Mouse (Mus musculus) midbrain, embryonic 11.5 days (tissue): Measurements from ENCODE around the gene Ager. TPM values are rescaled to one million over a fixed set of nuclear protein-coding genes. Genes with fewer than 3 reads are reported as not detected.
A peak's percentile ranks its signal among the peaks of the same experiment; 100 is the strongest.

ENCODE experiments used
- ATAC-seq: fragments of 200-750 bp; cut with Nextera tagmentation; 2 replicates; pipeline ENCODE4 v1.8.0; 2017; ENCODE audit warnings: moderate TSS enrichment, moderate library complexity; ENCODE audit not compliant: low FRiP score
- DNase-seq: peaks from one replicate; pipeline ENCODE4 v3.0.0; 2015; ENCODE audit warnings: low spot score; ENCODE audit errors: missing footprints
- H3K27ac ChIP-seq: fragments of 300-500 bp; sonication (generic); 2 replicates; pipeline ENCODE4 v1.5.1; 2014; ENCODE audit warnings: low read depth, low read length
- H3K27me3 ChIP-seq: fragments of 300-500 bp; sonication (generic); 2 replicates; pipeline ENCODE4 v1.6.1; 2014; ENCODE audit warnings: mild to moderate bottlenecking, low read length, moderate library complexity, mixed read lengths; ENCODE audit not compliant: control insufficient read depth, insufficient read depth
- H3K36me3 ChIP-seq: fragments of 300-500 bp; sonication (generic); 2 replicates; pipeline ENCODE4 v1.6.1; 2014; ENCODE audit warnings: mild to moderate bottlenecking, low read length, moderate library complexity, mixed read lengths; ENCODE audit not compliant: control insufficient read depth, insufficient read depth
- H3K4me1 ChIP-seq: fragments of 300-500 bp; sonication (generic); 2 replicates; pipeline ENCODE4 v1.6.1; 2014; ENCODE audit warnings: low read length; ENCODE audit not compliant: control insufficient read depth, insufficient read depth
- H3K4me2 ChIP-seq: fragments of 300-500 bp; sonication (generic); 2 replicates; pipeline ENCODE4 v1.6.1; 2014; ENCODE audit warnings: mild to moderate bottlenecking, moderate library complexity
- H3K4me3 ChIP-seq: fragments of 300-500 bp; sonication (generic); 2 replicates; pipeline ENCODE4 v1.5.1; 2014; ENCODE audit warnings: low read depth, low read length
- H3K9ac ChIP-seq: fragments of 300-500 bp; sonication (generic); 2 replicates; pipeline ENCODE4 v1.6.1; 2014; ENCODE audit warnings: low read length
- H3K9me3 ChIP-seq: fragments of 300-500 bp; sonication (generic); 2 replicates; pipeline ENCODE4 v1.6.1; 2016; ENCODE audit warnings: low read length; ENCODE audit not compliant: control insufficient read depth
- WGBS: fragments of 180-500 bp; shearing (Covaris S2); extraction: QIAGEN DNeasy Blood & Tissue Kit; methylation state at CpG from one replicate; pipeline ENCODE4 v1.1.7; 2014; 5-methylcytosine and 5-hydroxymethylcytosine counted together
- polyA plus RNA-seq: library from polyadenylated mRNA; unstranded; fragments of >200 nt; fragmentation: Nextera tagmentation; extraction: Ambion mirVana; gene quantifications from 2 replicates; pipeline ENCODE4 v1.2.1, GENCODE M21; 2014

The Ager gene
- polyA plus RNA-seq, 1 experiment from 2014 or later, result 1.6 TPM

- H3K9ac ChIP-seq, result no peak overlapping the region
- no peaks in the 10 kb centered on the region for H3K9me3 ChIP-seq
- H3K27ac ChIP-seq, result no peak overlapping the region
- H3K36me3 ChIP-seq, result no peaks in the 10 kb centered on the region
- DNase-seq (no peak), ATAC-seq (0 out of 2 replicates have a peak, but pooled peaks have one; percentile 35)
- H3K4me3 ChIP-seq, result no peak overlapping the region
- no peak overlapping the region for H3K4me2 ChIP-seq
- WGBS, result 8% methylated on average over 15 of the region's 15 CpGs
- no peaks in the 10 kb centered on the region for H3K4me1 ChIP-seq
- no peaks in the 10 kb centered on the region for H3K27me3 ChIP-seq
These were observed 25.3 kb upstream of the Ager start for GRCm38 (mm10) chr17:34572361-34572760.

- no peak for ATAC-seq
- no peak overlapping the region for H3K4me3 ChIP-seq
- H3K9me3 ChIP-seq, result no peaks in the 10 kb centered on the region
- no peaks in the 10 kb centered on the region for H3K4me1 ChIP-seq
- no peaks in the 10 kb centered on the region for H3K36me3 ChIP-seq
- DNase-seq, result no peak
- H3K4me2 ChIP-seq, result no peak overlapping the region
- WGBS, result 74% methylated on average over 5 of the region's 5 CpGs
- no peak overlapping the region for H3K27ac ChIP-seq
- H3K27me3 ChIP-seq, result no peaks in the 10 kb centered on the region
- H3K9ac ChIP-seq, result no peak overlapping the region
These were observed 21.1 kb upstream of the Ager start for GRCm38 (mm10) chr17:34576577-34576976.

DNA sequence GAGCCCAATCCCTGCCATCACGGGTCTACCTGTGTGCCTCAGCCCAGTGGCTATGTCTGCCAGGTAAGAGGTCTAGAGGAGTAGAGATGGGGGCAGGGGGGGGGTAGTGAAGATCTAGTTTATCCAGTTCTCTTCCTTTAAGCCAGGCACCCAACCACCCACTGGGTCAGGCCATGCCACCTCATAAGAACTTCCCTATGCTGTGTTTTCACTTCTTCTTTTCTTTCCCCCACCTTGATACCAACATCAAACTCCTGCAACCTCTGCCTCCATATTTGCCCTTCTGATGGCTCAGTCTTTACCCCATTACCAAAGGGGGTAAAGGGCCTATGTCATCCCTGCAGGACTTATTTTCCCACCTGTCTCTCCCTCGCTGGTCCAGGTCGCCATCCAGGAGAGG is 19.6 kb upstream of the Ager start:
- Histone ChIP-seq H3K36me3 (no peaks in the 10 kb centered on the region), H3K9ac (no peak overlapping the region), H3K9me3 (no peaks in the 10 kb centered on the region), H3K27ac (no peak overlapping the region), H3K4me1 (no peaks in the 10 kb centered on the region), H3K4me2 (no peak overlapping the region), H3K4me3 (no peak overlapping the region), H3K27me3 (no peaks in the 10 kb centered on the region)
- WGBS, result 86% methylated on average over 3 of the region's 3 CpGs
- DNase-seq, result no peak
- ATAC-seq, result no peak

DNA sequence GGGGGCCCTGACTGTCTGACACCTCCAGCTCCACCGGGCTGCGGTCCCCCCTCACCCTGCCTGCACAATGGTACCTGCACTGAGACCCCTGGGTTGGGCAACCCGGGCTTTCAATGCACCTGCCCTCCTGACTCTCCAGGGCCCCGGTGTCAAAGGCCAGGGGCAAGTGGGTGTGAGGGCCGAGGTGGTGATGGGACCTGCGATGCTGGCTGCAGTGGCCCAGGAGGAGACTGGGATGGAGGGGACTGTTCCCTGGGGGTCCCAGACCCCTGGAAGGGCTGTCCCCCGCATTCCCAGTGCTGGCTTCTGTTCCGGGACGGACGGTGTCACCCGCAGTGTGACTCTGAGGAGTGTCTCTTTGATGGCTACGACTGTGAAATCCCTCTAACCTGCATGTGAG is 15.1 kb upstream of the Ager start:
- ATAC-seq, result no peak
- Histone ChIP-seq H3K4me1 (peaks cover 10% of the 10 kb centered on the region), H3K9me3 (no peaks in the 10 kb centered on the region), H3K9ac (0 out of 2 replicates have a peak overlapping the region, but pooled peaks have one; percentile 33), H3K27ac (no peak overlapping the region), H3K27me3 (no peaks in the 10 kb centered on the region), H3K4me3 (no peak overlapping the region), H3K36me3 (no peaks in the 10 kb centered on the region; the same call in 1 of the 2 replicates), H3K4me2 (no peak overlapping the region)
- no peak for DNase-seq
- 85% methylated on average over 12 of the region's 12 CpGs for WGBS

GRCm38 (mm10) chr17:34583397-34583796 is 14.3 kb upstream of the Ager start:
- 56% methylated on average over 7 of the region's 7 CpGs for WGBS
- Histone ChIP-seq H3K27me3 (no peaks in the 10 kb centered on the region), H3K9me3 (no peaks in the 10 kb centered on the region), H3K36me3 (no peaks in the 10 kb centered on the region; the same call in 1 of the 2 replicates), H3K4me1 (peaks cover 13% of the 10 kb centered on the region), H3K4me3 (no peak overlapping the region), H3K9ac (no peak overlapping the region), H3K27ac (no peak overlapping the region), H3K4me2 (no peak overlapping the region)
- ATAC-seq (no peak), DNase-seq (no peak)

GRCm38 (mm10) chr17:34583819-34584218 is 13.8 kb upstream of the Ager start:
- Histone ChIP-seq H3K9me3 (no peaks in the 10 kb centered on the region), H3K4me2 (no peak overlapping the region), H3K27ac (no peak overlapping the region), H3K4me3 (no peak overlapping the region), H3K4me1 (peaks cover 17% of the 10 kb centered on the region), H3K27me3 (no peaks in the 10 kb centered on the region), H3K9ac (no peak overlapping the region), H3K36me3 (no peaks in the 10 kb centered on the region; the same call in 1 of the 2 replicates)
- DNase-seq, result no peak
- WGBS, result 78% methylated on average over 8 of the region's 8 CpGs
- no peak for ATAC-seq

DNA sequence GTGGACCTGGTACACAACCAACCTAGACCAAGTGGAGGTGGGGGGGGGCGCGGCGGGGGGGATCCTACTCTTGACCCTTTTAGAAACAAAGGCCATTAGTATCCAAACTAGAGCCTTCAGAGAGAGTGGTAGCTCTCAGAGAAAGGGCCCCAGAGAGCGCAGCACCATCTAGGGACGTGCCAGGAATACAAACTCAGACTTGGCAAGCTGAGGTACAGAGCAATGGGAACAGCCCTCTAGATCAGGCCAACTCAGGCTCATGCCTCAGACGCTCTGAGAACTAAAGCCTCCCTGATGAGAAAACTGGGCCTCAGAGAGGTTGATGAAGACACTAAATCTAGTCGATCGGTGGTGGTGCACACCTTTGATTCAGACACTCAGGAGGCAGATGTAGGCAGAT is 12.5 kb upstream of the Ager start:
- no peak for DNase-seq
- ATAC-seq, result no peak
- Histone ChIP-seq H3K4me2 (no peak overlapping the region), H3K4me3 (no peak overlapping the region), H3K36me3 (no peaks in the 10 kb centered on the region; the same call in 1 of the 2 replicates), H3K9me3 (no peaks in the 10 kb centered on the region), H3K4me1 (peaks cover 30% of the 10 kb centered on the region), H3K27me3 (no peaks in the 10 kb centered on the region), H3K9ac (no peak overlapping the region), H3K27ac (no peak overlapping the region)
- WGBS, result 89% methylated on average over 8 of the region's 8 CpGs

GRCm38 (mm10) chr17:34585877-34586771 is 11.5 kb upstream of the Ager start:
- H3K9me3 ChIP-seq, result no peaks in the 10 kb centered on the region
- WGBS, result 16% methylated on average over 32 of the region's 32 CpGs
- H3K27me3 ChIP-seq, result no peaks in the 10 kb centered on the region
- peak overlapping the region; percentile 45 for H3K4me3 ChIP-seq
- H3K36me3 ChIP-seq, result no peaks in the 10 kb centered on the region; the same call in 1 of the 2 replicates
- H3K4me2 ChIP-seq, result peak overlapping the region; percentile 90
- peak; percentile 34 for ATAC-seq
- H3K4me1 ChIP-seq, result peaks cover 39% of the 10 kb centered on the region
- H3K27ac ChIP-seq, result peak overlapping the region; percentile 99
- H3K9ac ChIP-seq, result peak overlapping the region; percentile 79
- peak; percentile 96 for DNase-seq

GRCm38 (mm10) chr17:34586796-34587422 is 10.8 kb upstream of the Ager start:
- Histone ChIP-seq H3K27ac (peak overlapping the region; percentile 99), H3K9ac (peak overlapping the region; percentile 79), H3K4me2 (peak overlapping the region; percentile 90), H3K27me3 (no peaks in the 10 kb centered on the region), H3K4me1 (peaks cover 45% of the 10 kb centered on the region), H3K9me3 (no peaks in the 10 kb centered on the region), H3K36me3 (no peaks in the 10 kb centered on the region; the same call in 1 of the 2 replicates), H3K4me3 (peak overlapping the region; percentile 45)
- ATAC-seq (peak; percentile 82), DNase-seq (peak; percentile 99)
- under 1% methylated on average over 38 of the region's 38 CpGs for WGBS
